Comparison of ENCODE assay signal across 18 mouse cellular contexts in the genomic region with DNA sequence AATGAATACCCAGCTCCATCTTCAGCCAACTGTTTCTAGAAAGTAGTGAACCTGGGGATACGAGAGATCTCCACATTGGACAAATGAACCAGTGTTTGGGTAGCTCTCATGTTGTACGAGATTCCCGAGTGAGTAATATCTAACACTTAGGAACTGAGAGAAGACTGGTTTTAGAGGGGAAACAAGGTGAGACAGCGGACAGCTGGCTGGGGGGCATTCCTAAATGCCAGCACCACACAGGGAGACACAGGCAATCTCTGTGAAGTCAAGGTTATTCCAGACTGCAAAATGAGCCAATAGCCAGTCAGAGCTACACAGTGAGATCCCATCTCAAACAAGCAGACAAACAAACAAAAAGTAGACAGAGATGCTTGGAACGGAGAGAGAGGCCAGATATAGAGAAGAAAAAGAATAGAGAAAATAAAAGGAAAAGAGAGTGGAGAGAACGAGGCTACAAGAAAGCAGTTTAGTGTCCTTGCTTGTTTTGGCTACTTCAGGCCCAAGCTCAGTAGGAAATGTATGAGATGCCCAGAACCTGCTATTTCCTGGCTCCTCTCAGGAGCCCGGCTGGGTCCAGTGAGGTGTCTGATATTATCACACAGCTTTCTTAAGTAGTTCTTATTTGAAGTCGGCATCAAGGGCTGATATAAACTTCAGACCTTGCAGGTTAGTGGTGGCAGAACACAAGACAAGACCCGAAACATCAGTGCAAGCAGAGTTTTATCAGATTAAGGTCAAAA.
A peak's percentile ranks its signal among the peaks of the same experiment; 100 is the strongest.
DNase-seq lines count a peak whose midpoint lies in the region; ATAC-seq lines count a peak whose summit lies in the region.
"Had no signal": no experiment of that assay in that cellular context is flagged by ENCODE, and none has a peak within 500 bp of the region (broad histone marks: within the 10 kb centered on the region; RNA-seq: fewer than 3 reads in every experiment).

No protein-coding gene starts in this region.

- ATAC-seq in cerebellum, adult (ENCODE audit: insufficient number of reproducible peaks, low FRiP score, low TSS enrichment): 0 out of 2 replicates have a peak, but pooled peaks have one; percentile 36
- no peak for ATAC-seq in erythroid progenitor cell, adult 5-6 weeks (replicated peaks; ENCODE audit: low FRiP score, poor library complexity, severe bottlenecking)
- ATAC-seq in activated CD4-positive, CD25-positive, alpha-beta regulatory T cell, adult 4 months: no peak
- ATAC-seq: CD4-positive, CD25-positive, alpha-beta regulatory T cell, adult 4 months; forebrain, embryonic 15.5 days; hindbrain, postnatal 0 days had no signal

- no peak for DNase-seq in cerebellum, postnatal 4 days (ENCODE audit: low spot score in 2 of 2)
- peak; percentile 30 for DNase-seq in cerebellum, adult 11-12 months
- DNase-seq in cerebellum, adult 9-10 months: peak; percentile 40
- DNase-seq in cerebellum, postnatal 25 days: peak; percentile 54 to 58
- no peak for DNase-seq in urinary bladder, postnatal 4 days (ENCODE audit: low spot score in 2 of 2)
- DNase-seq: adrenal gland, postnatal 10 days; B cell, adult 2 months; embryo, embryonic 11 days; gastrocnemius, postnatal 36 days; heart, adult 18-20 months; heart, postnatal 10 days; kidney, adult 18-20 months had no signal

Comparison
In these comparisons a context has a peak if more than half of its experiments do, and no peak if none do; other contexts are left out.
1. DNase-seq: peak in cerebellum, adult 11-12 months (single experiment), cerebellum, adult 9-10 months (single experiment) and cerebellum, postnatal 25 days (2 of 2); none in cerebellum, postnatal 4 days (0 of 2) and urinary bladder, postnatal 4 days (0 of 2).